Mouse (Mus musculus): ENCODE measurements at regions not wholly inside any gene's neighbourhood (a gene's known extent, or its start where the extent isn't known, plus 50 kb on each side); places are given as distances from the start of the nearest gene placed in this dataset.

DNA sequence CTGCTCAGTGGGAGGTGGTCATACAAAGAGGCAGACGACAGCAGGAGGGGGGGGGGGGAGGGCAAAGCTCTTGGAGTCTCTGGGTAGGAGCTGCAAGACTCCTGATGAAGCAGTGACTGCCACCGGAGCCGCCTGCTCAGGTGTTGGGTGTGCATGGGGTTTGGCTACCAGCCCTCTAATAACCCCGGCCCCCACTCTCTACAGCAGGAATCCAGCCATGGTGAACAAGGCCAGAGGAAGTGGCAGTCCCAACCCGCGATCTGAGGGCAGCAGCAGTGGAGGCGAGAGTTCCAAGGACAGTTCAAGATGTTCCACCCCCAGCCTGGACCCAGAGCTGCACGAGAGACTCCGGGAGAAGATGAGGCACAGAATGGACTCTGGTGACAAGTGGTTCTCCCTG is 1066.2 kb upstream of the Igfbp7 start:
- ATAC-seq (ENCODE audit: insufficient number of reproducible peaks, low FRiP score, low TSS enrichment, low read depth) (peak; percentile 35; the same call in 1 of the 2 replicates), DNase-seq (ENCODE audit: low spot score) (no peak)
- WGBS, result 87% methylated on average over 9 of the region's 9 CpGs
- Histone ChIP-seq H3K4me1 (ENCODE audit: control insufficient read depth, insufficient read depth, low read length) (no peaks in the 10 kb centered on the region), H3K27me3 (ENCODE audit: control insufficient read depth, insufficient read depth, low read length) (no peaks in the 10 kb centered on the region), H3K36me3 (ENCODE audit: control insufficient read depth, insufficient read depth, low read length) (no peaks in the 10 kb centered on the region), H3K9me3 (ENCODE audit: control insufficient read depth, low read length) (no peaks in the 10 kb centered on the region), H3K4me2 (ENCODE audit: low read depth, severe bottlenecking) (no peak overlapping the region), H3K9ac (ENCODE audit: low read length) (no peak overlapping the region), H3K4me3 (ENCODE audit: low read depth, low read length) (no peak overlapping the region), H3K27ac (replicated peaks; ENCODE audit: low read depth, low read length) (no peak overlapping the region)

All from limb, embryonic 11.5 days (tissue).